Mouse (Mus musculus): ENCODE measurements around the gene Gpr15. TPM values are rescaled to one million over a fixed set of nuclear protein-coding genes. Genes with fewer than 3 reads are reported as not detected.

Gene Gpr15
- total and polyA plus RNA-seq, 2 experiments from 2014 or later = 0.10 TPM; not detected in 1

GRCm38 (mm10) chr16:58683911-58684310 is 35.0 kb downstream of the Gpr15 start:
- Histone ChIP-seq H3K27me3 (ENCODE audit: control insufficient read depth, insufficient read depth, low read length) (no peaks in the 10 kb centered on the region), H3K4me3 (ENCODE audit: low read depth, low read length) (no peak overlapping the region), H3K9ac (replicated peaks; ENCODE audit: low read depth, low read length) (no peak overlapping the region), H3K27ac (ENCODE audit: low read depth) (no peak overlapping the region), H3K36me3 (replicated peaks; ENCODE audit: control insufficient read depth, insufficient read depth, low read length) (0 out of 2 replicates have a peak, but pooled peaks cover 11% of the 10 kb centered on the region), H3K4me2 (ENCODE audit: low read depth, low read length) (no peak overlapping the region), H3K9me3 (replicated peaks; ENCODE audit: control insufficient read depth, low read length) (no peaks in the 10 kb centered on the region), H3K4me1 (ENCODE audit: control insufficient read depth, insufficient read depth) (no peaks in the 10 kb centered on the region)
- TF ChIP-seq CTCF (IDR thresholded peaks at IDR 0.05; ENCODE audit: low read depth) (no peak), EP300 (IDR thresholded peaks at IDR 0.05; ENCODE audit: low read depth) (no peak)
- 94% methylated on average over 4 of the region's 4 CpGs for WGBS
- no peak for ATAC-seq (ENCODE audit: insufficient read depth, low read depth)
- no peak for DNase-seq (ENCODE audit: low spot score)

- Histone ChIP-seq H3K4me2 (ENCODE audit: low read depth, low read length) (no peak overlapping the region), H3K27me3 (ENCODE audit: control insufficient read depth, insufficient read depth, low read length) (no peaks in the 10 kb centered on the region), H3K27ac (ENCODE audit: low read depth) (no peak overlapping the region), H3K36me3 (replicated peaks; ENCODE audit: control insufficient read depth, insufficient read depth, low read length) (peaks cover 14% of the 10 kb centered on the region), H3K9me3 (replicated peaks; ENCODE audit: control insufficient read depth, low read length) (no peaks in the 10 kb centered on the region), H3K9ac (replicated peaks; ENCODE audit: low read depth, low read length) (no peak overlapping the region), H3K4me1 (ENCODE audit: control insufficient read depth, insufficient read depth) (no peaks in the 10 kb centered on the region), H3K4me3 (ENCODE audit: low read depth, low read length) (no peak overlapping the region)
- DNase-seq (ENCODE audit: low spot score) (no peak), ATAC-seq (ENCODE audit: insufficient read depth, low read depth) (no peak)
- no peak for TF ChIP-seq CTCF (IDR thresholded peaks at IDR 0.05; ENCODE audit: low read depth)
- no peak for TF ChIP-seq EP300 (IDR thresholded peaks at IDR 0.05; ENCODE audit: low read depth)
- 54% methylated on average over 7 of the region's 7 CpGs for WGBS
Measured at GRCm38 (mm10) chr16:58682870-58683269, 36.0 kb downstream of the Gpr15 start.

GRCm38 (mm10) chr16:58682046-58682445 is 36.8 kb downstream of the Gpr15 start:
- Histone ChIP-seq H3K27ac (ENCODE audit: low read depth) (no peak overlapping the region), H3K4me1 (ENCODE audit: control insufficient read depth, insufficient read depth) (no peaks in the 10 kb centered on the region), H3K27me3 (ENCODE audit: control insufficient read depth, insufficient read depth, low read length) (no peaks in the 10 kb centered on the region), H3K4me2 (ENCODE audit: low read depth, low read length) (no peak overlapping the region), H3K4me3 (ENCODE audit: low read depth, low read length) (no peak overlapping the region), H3K9ac (replicated peaks; ENCODE audit: low read depth, low read length) (no peak overlapping the region), H3K36me3 (replicated peaks; ENCODE audit: control insufficient read depth, insufficient read depth, low read length) (peaks cover 22% of the 10 kb centered on the region), H3K9me3 (replicated peaks; ENCODE audit: control insufficient read depth, low read length) (no peaks in the 10 kb centered on the region)
- no peak for TF ChIP-seq EP300 (IDR thresholded peaks at IDR 0.05; ENCODE audit: low read depth)
- no peak for TF ChIP-seq CTCF (IDR thresholded peaks at IDR 0.05; ENCODE audit: low read depth)
- no peak for ATAC-seq (ENCODE audit: insufficient read depth, low read depth)
- DNase-seq (ENCODE audit: low spot score) = no peak
- 82% methylated on average over 6 of the region's 6 CpGs for WGBS

- ATAC-seq (ENCODE audit: insufficient read depth, low read depth) (no peak), DNase-seq (ENCODE audit: low spot score) (no peak)
Measured at GRCm38 (mm10) chr16:58678660-58679059, 40.2 kb downstream of the Gpr15 start.

GRCm38 (mm10) chr16:58677491-58677890 is 41.4 kb downstream of the Gpr15 start:
- Histone ChIP-seq H3K9me3 (replicated peaks; ENCODE audit: control insufficient read depth, low read length) (no peaks in the 10 kb centered on the region), H3K9ac (replicated peaks; ENCODE audit: low read depth, low read length) (no peak overlapping the region), H3K4me2 (ENCODE audit: low read depth, low read length) (no peak overlapping the region), H3K36me3 (replicated peaks; ENCODE audit: control insufficient read depth, insufficient read depth, low read length) (peaks cover 57% of the 10 kb centered on the region), H3K27ac (ENCODE audit: low read depth) (no peak overlapping the region), H3K4me3 (ENCODE audit: low read depth, low read length) (no peak overlapping the region), H3K4me1 (ENCODE audit: control insufficient read depth, insufficient read depth) (no peaks in the 10 kb centered on the region), H3K27me3 (ENCODE audit: control insufficient read depth, insufficient read depth, low read length) (no peaks in the 10 kb centered on the region)
- 86% methylated on average over 5 of the region's 5 CpGs for WGBS
- TF ChIP-seq EP300 (IDR thresholded peaks at IDR 0.05; ENCODE audit: low read depth) = no peak
- DNase-seq (ENCODE audit: low spot score) (no peak), ATAC-seq (ENCODE audit: insufficient read depth, low read depth) (no peak)

More at GRCm38 (mm10) chr16:58678660-58679059, 40.2 kb downstream of the Gpr15 start:
- Histone ChIP-seq H3K27ac (ENCODE audit: low read depth) (no peak overlapping the region), H3K36me3 (replicated peaks; ENCODE audit: control insufficient read depth, insufficient read depth, low read length) (peaks cover 50% of the 10 kb centered on the region), H3K9ac (replicated peaks; ENCODE audit: low read depth, low read length) (no peak overlapping the region), H3K4me3 (ENCODE audit: low read depth, low read length) (no peak overlapping the region), H3K9me3 (replicated peaks; ENCODE audit: control insufficient read depth, low read length) (no peaks in the 10 kb centered on the region), H3K4me2 (ENCODE audit: low read depth, low read length) (no peak overlapping the region), H3K27me3 (ENCODE audit: control insufficient read depth, insufficient read depth, low read length) (no peaks in the 10 kb centered on the region), H3K4me1 (ENCODE audit: control insufficient read depth, insufficient read depth) (no peaks in the 10 kb centered on the region)
- TF ChIP-seq CTCF (IDR thresholded peaks at IDR 0.05; ENCODE audit: low read depth) (peak; percentile 15; the same call in 1 of the 2 replicates), EP300 (IDR thresholded peaks at IDR 0.05; ENCODE audit: low read depth) (no peak)
- 54% methylated on average over 7 of the region's 7 CpGs for WGBS

GRCm38 (mm10) chr16:58676633-58677032 is 42.2 kb downstream of the Gpr15 start:
- ATAC-seq (ENCODE audit: insufficient read depth, low read depth) = no peak
- Histone ChIP-seq H3K9me3 (replicated peaks; ENCODE audit: control insufficient read depth, low read length) (no peaks in the 10 kb centered on the region), H3K4me1 (ENCODE audit: control insufficient read depth, insufficient read depth) (0 out of 2 replicates have a peak, but pooled peaks cover 1% of the 10 kb centered on the region), H3K4me2 (ENCODE audit: low read depth, low read length) (no peak overlapping the region), H3K9ac (replicated peaks; ENCODE audit: low read depth, low read length) (no peak overlapping the region), H3K27me3 (ENCODE audit: control insufficient read depth, insufficient read depth, low read length) (no peaks in the 10 kb centered on the region), H3K27ac (ENCODE audit: low read depth) (no peak overlapping the region), H3K36me3 (replicated peaks; ENCODE audit: control insufficient read depth, insufficient read depth, low read length) (peaks cover 54% of the 10 kb centered on the region), H3K4me3 (ENCODE audit: low read depth, low read length) (no peak overlapping the region)
- 36% methylated on average over 3 of the region's 3 CpGs for WGBS
- TF ChIP-seq CTCF (IDR thresholded peaks at IDR 0.05; ENCODE audit: low read depth) (no peak), EP300 (IDR thresholded peaks at IDR 0.05; ENCODE audit: low read depth) (no peak)
- no peak for DNase-seq (ENCODE audit: low spot score)

Measured in heart, postnatal 0 days (tissue).